Mouse (Mus musculus) intestine, embryonic 16.5 days (tissue): ENCODE results near the gene Cd37. TPM values are rescaled to one million over a fixed set of nuclear protein-coding genes. Genes with fewer than 3 reads are reported as not detected.

ENCODE experiments used
- ATAC-seq: fragments of 200-750 bp; cut with Nextera tagmentation; 2 replicates; pipeline ENCODE4 v1.8.0; 2017; ENCODE audit warnings: moderate TSS enrichment, moderate library complexity
- H3K27ac ChIP-seq: fragments of 300-500 bp; sonication (generic); 2 replicates; pipeline ENCODE4 v1.5.1; 2014; ENCODE audit warnings: mild to moderate bottlenecking, low read length
- H3K27me3 ChIP-seq: fragments of 300-500 bp; sonication (generic); replicated peaks from 2 replicates; pipeline ENCODE4 v1.6.1; 2014; ENCODE audit warnings: low read length, control low read depth, mixed read lengths; ENCODE audit not compliant: control insufficient read depth, insufficient read depth
- H3K36me3 ChIP-seq: fragments of 300-500 bp; sonication (generic); 2 replicates; pipeline ENCODE4 v1.6.1; 2014; ENCODE audit warnings: low read length, control low read depth; ENCODE audit not compliant: control insufficient read depth, insufficient read depth
- H3K4me1 ChIP-seq: fragments of 300-500 bp; sonication (generic); 2 replicates; pipeline ENCODE4 v1.6.1; 2014; ENCODE audit warnings: low read length, control low read depth, mixed read lengths; ENCODE audit not compliant: control insufficient read depth, insufficient read depth
- H3K4me2 ChIP-seq: fragments of 300-500 bp; sonication (generic); 2 replicates; pipeline ENCODE4 v1.6.1; 2014; ENCODE audit warnings: low read depth, low read length, control low read depth
- H3K4me3 ChIP-seq: fragments of 300-500 bp; sonication (generic); 2 replicates; pipeline ENCODE4 v1.5.1; 2014; ENCODE audit warnings: mild to moderate bottlenecking, low read length
- H3K9ac ChIP-seq: fragments of 300-500 bp; sonication (generic); 2 replicates; pipeline ENCODE4 v1.6.1; 2014; ENCODE audit warnings: low read depth, low read length
- H3K9me3 ChIP-seq: fragments of 300-500 bp; sonication (generic); 2 replicates; pipeline ENCODE4 v1.6.1; 2016; ENCODE audit warnings: low read length, control low read depth; ENCODE audit not compliant: control insufficient read depth
- WGBS: fragments of 180-500 bp; shearing (Covaris S2); extraction: QIAGEN DNeasy Blood & Tissue Kit; methylation state at CpG from one replicate; pipeline ENCODE4 v1.1.7; 2014; 5-methylcytosine and 5-hydroxymethylcytosine counted together
- polyA plus RNA-seq: library from polyadenylated mRNA; unstranded; fragments of >200 nt; fragmentation: Nextera tagmentation; extraction: Ambion mirVana; gene quantifications from 2 replicates; pipeline ENCODE4 v1.2.1, GENCODE M21; 2015

Gene Cd37
- polyA plus RNA-seq, 1 experiment from 2014 or later = 5.0 TPM

DNA sequence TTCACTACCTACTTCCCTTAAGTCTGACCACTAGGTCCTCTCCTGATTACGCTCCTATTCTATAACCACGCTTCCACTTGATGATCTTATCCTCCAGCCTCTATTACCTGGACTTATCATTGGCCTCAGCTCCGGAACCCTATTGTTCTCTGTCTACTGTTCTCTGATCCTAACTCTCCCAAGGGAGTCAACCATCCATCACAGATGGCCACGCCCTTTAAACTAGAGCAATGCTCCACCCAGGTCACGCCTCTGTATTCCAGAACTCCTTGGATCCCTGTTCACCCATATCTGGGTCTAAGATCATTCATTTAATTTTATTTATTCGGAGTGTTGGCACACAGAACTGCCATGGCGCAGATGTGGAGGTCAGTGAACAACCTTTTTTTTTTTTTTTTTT is 26.6 kb downstream of the Cd37 start:
- ATAC-seq = no peak
- H3K4me3 ChIP-seq = no peak overlapping the region
- H3K4me2 ChIP-seq = no peak overlapping the region
- peaks cover 21% of the 10 kb centered on the region for H3K27me3 ChIP-seq
- H3K4me1 ChIP-seq = peaks cover 25% of the 10 kb centered on the region
- H3K9ac ChIP-seq = no peak overlapping the region
- WGBS = 71% methylated on average over 7 of the region's 7 CpGs
- no peaks in the 10 kb centered on the region for H3K9me3 ChIP-seq
- H3K36me3 ChIP-seq = no peaks in the 10 kb centered on the region
- H3K27ac ChIP-seq = no peak overlapping the region

DNA sequence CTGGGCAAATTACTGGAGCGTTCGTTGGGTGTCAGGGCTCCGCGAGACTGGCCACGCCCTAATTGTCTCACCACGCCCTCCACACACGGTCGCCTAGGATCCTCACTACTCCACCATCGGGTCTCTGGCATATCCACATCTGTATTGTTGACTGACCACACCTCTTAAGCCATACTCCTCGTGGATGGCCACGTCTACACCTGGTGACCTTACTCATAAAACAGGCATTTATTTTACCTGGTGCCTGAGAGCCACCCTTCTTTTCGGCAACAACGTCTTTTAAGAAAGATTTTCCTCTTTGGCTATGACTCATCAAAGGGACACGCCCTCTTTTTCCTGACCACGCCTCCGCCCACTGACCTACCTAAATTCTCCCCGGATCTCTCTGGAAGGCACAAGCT is 27.1 kb downstream of the Cd37 start, which contains the start of gene Dkkl1:
Gene Dkkl1, minus strand, starts transcription at position 297 of the 401 bp plus-strand sequence.
- Histone ChIP-seq H3K36me3 (no peaks in the 10 kb centered on the region), H3K9ac (no peak within 1 kb of the TSS), H3K4me1 (peaks cover 21% of the 10 kb centered on the region), H3K27ac (no peak within 1 kb of the TSS), H3K4me2 (peak within 1 kb of the TSS; percentile 45), H3K27me3 (peaks cover 21% of the 10 kb centered on the region), H3K4me3 (peak within 1 kb of the TSS; percentile 12), H3K9me3 (no peaks in the 10 kb centered on the region)
- WGBS = 2% methylated on average over 17 of the region's 17 CpGs
- no peak for ATAC-seq

GRCm38 (mm10) chr7:45211070-45211469 is 27.8 kb downstream of the Cd37 start:
- no peaks in the 10 kb centered on the region for H3K9me3 ChIP-seq
- H3K4me1 ChIP-seq = peaks cover 15% of the 10 kb centered on the region
- H3K27ac ChIP-seq = no peak overlapping the region
- no peaks in the 10 kb centered on the region for H3K36me3 ChIP-seq
- no peak overlapping the region for H3K4me3 ChIP-seq
- 55% methylated on average over 10 of the region's 10 CpGs for WGBS
- H3K4me2 ChIP-seq = no peak overlapping the region
- H3K9ac ChIP-seq = no peak overlapping the region
- H3K27me3 ChIP-seq = peaks cover 21% of the 10 kb centered on the region
- no peak for ATAC-seq

- H3K4me3 ChIP-seq = no peak overlapping the region
- no peak overlapping the region for H3K4me2 ChIP-seq
- WGBS = 76% methylated on average over 6 of the region's 6 CpGs
- no peak overlapping the region for H3K27ac ChIP-seq
- H3K27me3 ChIP-seq = peaks cover 24% of the 10 kb centered on the region
- no peak overlapping the region for H3K9ac ChIP-seq
- H3K9me3 ChIP-seq = no peaks in the 10 kb centered on the region
- H3K36me3 ChIP-seq = no peaks in the 10 kb centered on the region
- no peak for ATAC-seq
- H3K4me1 ChIP-seq = peaks cover 8% of the 10 kb centered on the region
Observed at GRCm38 (mm10) chr7:45208260-45208659, 30.7 kb downstream of the Cd37 start.

DNA sequence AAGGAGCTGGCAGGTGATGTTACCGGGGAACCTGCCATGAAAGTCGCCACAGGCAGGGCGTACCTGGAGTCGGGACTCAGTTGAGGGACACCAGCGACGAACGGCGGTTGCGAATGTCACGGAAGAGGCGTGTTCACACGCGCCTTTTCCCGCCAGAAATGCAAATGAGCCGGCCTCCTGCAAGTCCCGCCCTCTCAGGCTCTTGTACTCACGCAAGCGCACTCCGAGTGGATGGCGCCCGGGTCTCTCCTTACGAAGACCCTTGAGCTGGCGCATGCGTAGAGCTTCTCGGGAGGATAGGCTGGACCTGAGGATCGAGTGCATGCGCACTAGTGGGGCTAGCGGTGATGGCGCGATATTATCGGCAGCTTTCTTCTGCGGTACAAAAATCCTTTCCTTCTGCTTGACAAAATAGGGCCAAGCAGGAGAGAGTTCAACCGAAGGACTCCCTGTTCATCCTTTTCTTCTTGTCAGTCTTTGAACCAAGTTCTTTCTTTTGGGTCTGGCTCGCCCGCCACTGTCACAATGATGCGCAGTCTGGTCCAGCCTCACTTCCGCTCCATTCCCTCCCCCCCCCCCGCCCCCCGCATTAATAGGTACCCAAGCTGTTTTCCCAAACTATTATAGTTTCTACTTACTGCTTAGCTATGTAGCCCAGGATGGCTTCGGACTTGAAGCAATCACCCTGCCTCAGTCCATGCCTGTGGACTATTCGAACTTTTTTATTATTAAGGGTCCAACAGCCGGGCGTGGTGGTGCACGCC is 34.4 kb downstream of the Cd37 start, which contains the start of gene Ccdc155:
Gene Ccdc155, minus strand, starts transcription at position 513 of the 764 bp plus-strand sequence.
- no peaks in the 10 kb centered on the region for H3K36me3 ChIP-seq
- 0 out of 2 replicates have a peak, but pooled peaks cover 3% of the 10 kb centered on the region for H3K27me3 ChIP-seq
- H3K4me2 ChIP-seq = peak within 1 kb of the TSS; percentile 56
- H3K4me1 ChIP-seq = no peaks in the 10 kb centered on the region; the same call in 1 of the 2 replicates
- WGBS = 8% methylated on average over 44 of the region's 44 CpGs
- no peak within 1 kb of the TSS for H3K27ac ChIP-seq
- peak within 1 kb of the TSS; percentile 52 for H3K4me3 ChIP-seq
- H3K9me3 ChIP-seq = no peaks in the 10 kb centered on the region
- ATAC-seq = peak; percentile 96
- peak within 1 kb of the TSS; percentile 52 for H3K9ac ChIP-seq

- Histone ChIP-seq H3K27me3 (0 out of 2 replicates have a peak, but pooled peaks cover 3% of the 10 kb centered on the region), H3K9ac (no peak overlapping the region), H3K4me2 (no peak overlapping the region), H3K4me3 (no peak overlapping the region), H3K9me3 (no peaks in the 10 kb centered on the region), H3K4me1 (no peaks in the 10 kb centered on the region; the same call in 1 of the 2 replicates), H3K36me3 (no peaks in the 10 kb centered on the region), H3K27ac (no peak overlapping the region)
- no peak for ATAC-seq
- 37% methylated on average over 10 of the region's 10 CpGs for WGBS
Observed at GRCm38 (mm10) chr7:45202654-45203053, 36.3 kb downstream of the Cd37 start.

DNA sequence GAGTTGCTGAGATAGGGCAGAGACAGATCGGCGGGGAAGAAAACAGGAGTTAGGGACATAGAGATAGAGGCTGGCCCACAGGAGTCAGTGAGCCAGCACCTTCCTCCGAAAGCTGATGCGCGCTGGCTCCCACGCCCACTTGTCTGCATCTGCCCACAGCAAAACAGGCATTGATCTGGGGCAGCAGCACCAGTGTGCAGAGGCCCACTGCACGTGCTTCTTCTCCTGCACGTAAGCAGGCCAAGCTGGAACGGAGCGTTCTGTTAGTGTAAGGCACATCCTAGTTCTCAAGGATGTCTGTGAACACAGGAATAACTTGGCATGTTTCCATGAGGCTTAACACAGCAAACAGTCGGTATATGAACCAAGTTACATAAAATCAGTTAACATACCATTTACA is 40.0 kb downstream of the Cd37 start:
- Histone ChIP-seq H3K36me3 (no peaks in the 10 kb centered on the region), H3K27me3 (0 out of 2 replicates have a peak, but pooled peaks cover 3% of the 10 kb centered on the region), H3K4me2 (no peak overlapping the region), H3K4me3 (no peak overlapping the region), H3K27ac (no peak overlapping the region), H3K9me3 (no peaks in the 10 kb centered on the region), H3K9ac (no peak overlapping the region), H3K4me1 (no peaks in the 10 kb centered on the region)
- no peak for ATAC-seq
- 71% methylated on average over 11 of the region's 11 CpGs for WGBS

- peak; percentile 49; the same call in 1 of the 2 replicates for ATAC-seq
- Histone ChIP-seq H3K4me3 (no peak overlapping the region), H3K36me3 (no peaks in the 10 kb centered on the region), H3K9ac (no peak overlapping the region), H3K4me2 (no peak overlapping the region), H3K4me1 (no peaks in the 10 kb centered on the region), H3K9me3 (no peaks in the 10 kb centered on the region), H3K27ac (no peak overlapping the region), H3K27me3 (no peaks in the 10 kb centered on the region)
- WGBS = 16% methylated on average over 5 of the region's 5 CpGs
Observed at GRCm38 (mm10) chr7:45198435-45198834, 40.5 kb downstream of the Cd37 start.

- no peak for ATAC-seq
- 73% methylated on average over 5 of the region's 5 CpGs for WGBS
- Histone ChIP-seq H3K4me1 (no peaks in the 10 kb centered on the region), H3K27me3 (no peaks in the 10 kb centered on the region), H3K9me3 (no peaks in the 10 kb centered on the region), H3K4me3 (no peak overlapping the region), H3K9ac (no peak overlapping the region), H3K27ac (no peak overlapping the region), H3K36me3 (no peaks in the 10 kb centered on the region), H3K4me2 (no peak overlapping the region)
Observed at GRCm38 (mm10) chr7:45196994-45197393, 41.9 kb downstream of the Cd37 start.
